Mouse (Mus musculus) lung, postnatal 25 days (tissue): ENCODE data around the gene Rnf166.

Experiments used
- DNase-seq: peaks from one replicate; pipeline ENCODE4 v3.0.0; 2022; ENCODE audit warnings: low spot score

Rnf166 gene

GRCm38 (mm10) chr8:122469407-122469806 lies 6.5 kb downstream of the Rnf166 start:
- DNase-seq, result no peak

DNA sequence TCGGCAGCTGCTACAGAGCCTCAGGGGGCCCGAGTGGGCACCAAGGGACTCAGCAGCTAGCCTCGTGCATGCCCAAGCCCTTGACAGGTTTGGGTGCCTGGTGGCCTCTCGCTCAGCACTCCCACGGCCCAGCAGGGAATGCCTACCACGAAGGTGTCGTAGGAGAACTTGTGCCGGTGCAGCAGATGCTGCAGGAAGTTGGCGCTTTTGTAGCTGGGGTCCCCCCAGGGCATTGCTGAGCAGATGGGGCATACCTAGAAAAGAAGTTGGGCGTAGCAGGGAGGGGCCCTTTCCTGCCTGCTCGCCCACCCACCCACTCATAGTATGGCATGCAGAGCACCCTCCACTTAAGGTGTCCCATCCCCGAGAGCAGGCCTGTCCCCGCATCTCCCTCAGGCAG lies 8.0 kb downstream of the Rnf166 start:
- no peak for DNase-seq

DNA sequence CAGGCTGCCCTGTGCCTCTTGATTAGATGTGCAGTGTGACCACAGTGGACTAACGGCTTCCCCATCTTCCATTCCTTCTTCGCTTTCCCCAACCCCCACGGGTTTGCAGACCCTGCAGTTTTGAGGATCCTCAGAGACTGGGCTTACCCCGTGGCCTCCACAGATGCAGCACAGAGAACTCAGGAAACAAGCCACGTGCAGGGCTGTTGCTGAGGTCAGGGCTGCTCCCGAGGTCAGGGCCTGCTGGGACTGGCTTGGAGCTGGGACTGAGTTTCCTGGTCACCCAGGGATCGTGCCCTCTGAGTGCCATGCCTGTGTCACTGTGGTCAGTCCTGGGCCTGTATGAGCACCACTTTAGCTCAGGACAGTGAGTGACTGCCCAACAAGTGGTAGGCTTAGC lies 10.9 kb downstream of the Rnf166 start:
- no peak for DNase-seq

DNA sequence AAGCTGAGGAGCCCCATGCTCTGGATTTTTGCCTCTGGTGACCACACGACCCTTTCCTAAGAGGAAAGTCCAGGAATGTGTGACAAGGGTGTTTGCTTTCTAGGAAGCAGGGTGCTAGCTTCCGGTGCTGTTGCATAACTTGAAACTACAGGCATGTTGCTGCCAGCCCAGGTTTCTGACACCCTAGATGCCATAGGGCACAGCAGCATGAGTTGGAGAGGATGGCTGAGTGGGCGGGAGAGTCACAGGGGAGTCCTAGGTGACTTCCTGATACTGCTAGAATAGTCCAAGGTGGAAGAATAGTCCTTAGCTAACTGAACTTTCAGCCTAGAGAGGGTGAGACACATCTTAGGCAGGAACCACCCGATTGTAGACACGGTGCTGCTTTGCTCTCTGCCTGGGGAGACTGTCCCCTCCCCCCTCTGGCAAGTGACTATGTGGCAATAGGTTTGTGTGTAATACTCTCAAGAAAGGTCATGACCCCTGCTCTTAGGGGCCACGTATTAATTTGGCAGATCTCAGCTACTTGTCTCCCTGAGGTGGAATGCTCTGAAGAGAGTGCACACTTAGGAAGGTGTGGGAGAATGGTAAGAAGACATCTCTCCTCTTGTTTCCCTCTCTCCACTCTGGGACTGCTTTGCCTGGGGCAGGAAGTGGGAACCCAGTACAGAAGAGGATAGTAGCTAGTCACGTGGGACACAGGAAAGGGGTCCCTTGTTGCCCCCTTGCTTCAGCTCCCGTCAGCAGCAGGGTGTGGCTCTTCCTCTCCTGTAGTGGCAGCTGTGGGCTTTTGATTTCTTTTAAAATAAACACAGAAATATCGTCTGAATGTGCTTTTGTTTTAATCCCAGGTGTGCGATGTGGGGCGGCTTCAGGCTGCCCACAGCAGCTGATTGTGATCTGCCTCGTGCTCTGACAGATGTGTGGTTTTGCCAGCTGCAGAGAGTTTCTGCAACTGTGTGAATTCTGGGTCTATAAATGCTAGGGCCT lies 11.9 kb downstream of the Rnf166 start:
- DNase-seq, result peak; percentile 57

- no peak for DNase-seq
These were observed 13.4 kb downstream of the Rnf166 start for GRCm38 (mm10) chr8:122462510-122462909.

DNA sequence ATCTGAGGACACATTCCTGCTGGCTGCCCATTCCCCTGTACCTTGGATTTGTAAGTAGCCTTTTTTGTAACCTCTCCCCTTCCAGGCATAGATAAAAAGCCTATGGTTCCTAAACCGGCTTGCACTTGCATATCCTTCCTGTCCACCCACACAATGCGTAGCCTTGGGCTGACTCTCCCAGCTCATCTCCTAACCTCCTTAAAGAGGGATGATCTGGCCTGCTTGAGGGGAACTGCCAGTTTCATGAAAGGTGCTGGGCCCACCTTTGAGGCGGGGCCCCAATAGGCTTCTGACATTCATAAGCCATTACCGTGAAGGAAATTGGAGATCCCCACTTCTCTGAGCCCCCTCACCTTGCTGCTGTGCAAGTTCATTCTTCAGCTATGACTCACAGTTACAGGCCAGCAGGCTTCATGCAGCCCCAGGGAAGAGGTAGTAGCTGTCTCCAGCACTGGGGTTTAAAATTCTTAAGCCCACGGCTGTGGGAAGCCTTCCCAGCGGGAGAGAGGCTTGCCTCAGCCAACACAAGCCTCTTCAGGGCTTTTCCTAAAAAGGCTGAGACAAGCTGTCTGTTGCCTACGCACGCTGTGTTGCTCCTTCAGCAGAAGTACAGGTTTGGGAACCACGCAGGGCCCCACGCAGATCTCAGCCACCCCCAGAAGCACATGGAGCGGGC lies 14.3 kb downstream of the Rnf166 start:
- DNase-seq, result no peak

DNA sequence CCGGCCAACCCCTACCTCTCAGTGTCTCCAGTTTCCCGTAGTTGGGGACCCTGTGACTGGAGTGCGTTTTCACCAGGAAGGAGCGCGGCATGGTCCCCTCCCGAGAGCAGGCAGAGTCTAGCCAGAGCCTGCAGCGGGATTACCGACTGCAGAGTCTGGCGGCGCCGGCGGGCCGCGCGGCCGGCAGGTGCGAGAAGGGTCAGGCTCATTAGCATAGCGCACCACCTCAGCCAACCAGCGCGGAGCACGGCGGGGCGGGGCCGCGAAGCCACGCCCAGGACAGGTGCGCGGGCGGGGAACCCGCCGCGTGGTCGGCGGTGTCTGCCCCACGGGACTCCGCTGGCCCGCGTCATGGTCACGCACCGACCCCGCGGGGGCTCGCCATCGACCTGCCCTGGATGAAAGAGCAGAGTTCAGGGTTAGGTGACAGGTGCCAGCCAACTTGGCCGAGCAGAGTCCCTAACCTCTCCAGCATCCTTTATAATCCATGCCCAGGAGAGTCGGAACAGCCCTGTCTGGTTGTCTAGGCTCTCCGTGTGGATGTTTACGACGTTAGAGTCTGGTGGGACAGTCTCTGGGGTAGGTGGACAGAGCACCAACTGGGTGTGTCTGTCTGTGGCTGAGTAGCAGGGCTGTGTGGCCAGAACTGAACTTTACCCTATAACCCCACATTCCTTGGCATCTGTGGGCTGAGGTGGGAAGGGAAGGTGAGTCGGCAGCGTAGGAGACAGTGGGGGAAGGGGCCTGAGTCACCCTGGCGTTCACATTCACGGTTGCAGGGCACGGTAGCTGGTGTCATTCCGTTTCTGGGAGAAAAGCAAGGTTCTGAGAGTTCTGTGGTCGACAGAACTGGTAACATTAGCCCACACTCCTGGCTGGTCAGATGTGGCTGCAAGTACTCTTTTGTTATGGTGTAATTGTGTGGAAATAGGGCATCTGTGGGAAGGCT lies 15.1 kb downstream of the Rnf166 start, which contains the start of gene Snai3:
Snai3 (minus strand) TSS at position 210 of the 949 bp plus-strand sequence.
- peak; percentile 71 for DNase-seq

DNA sequence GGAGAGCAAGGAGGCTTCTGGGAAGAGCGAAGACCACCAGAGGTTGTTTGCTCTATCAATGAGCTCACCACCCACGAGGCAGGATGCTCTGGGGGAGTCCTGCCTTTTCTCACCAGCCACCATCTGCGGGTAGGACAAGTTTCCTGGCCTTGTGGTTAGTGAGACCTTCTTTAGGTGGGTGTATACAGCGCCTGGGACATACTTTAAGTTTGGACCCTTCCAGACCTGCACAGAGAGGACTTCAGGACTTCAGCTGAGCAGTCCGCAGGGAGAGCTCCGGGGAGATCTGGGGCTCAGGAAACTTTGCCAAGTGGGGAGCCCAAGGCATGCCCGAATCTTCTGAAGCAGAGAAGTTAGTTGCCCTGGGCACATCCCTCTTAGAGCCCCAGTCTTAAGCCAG lies 15.9 kb downstream of the Rnf166 start:
- DNase-seq, result no peak

DNA sequence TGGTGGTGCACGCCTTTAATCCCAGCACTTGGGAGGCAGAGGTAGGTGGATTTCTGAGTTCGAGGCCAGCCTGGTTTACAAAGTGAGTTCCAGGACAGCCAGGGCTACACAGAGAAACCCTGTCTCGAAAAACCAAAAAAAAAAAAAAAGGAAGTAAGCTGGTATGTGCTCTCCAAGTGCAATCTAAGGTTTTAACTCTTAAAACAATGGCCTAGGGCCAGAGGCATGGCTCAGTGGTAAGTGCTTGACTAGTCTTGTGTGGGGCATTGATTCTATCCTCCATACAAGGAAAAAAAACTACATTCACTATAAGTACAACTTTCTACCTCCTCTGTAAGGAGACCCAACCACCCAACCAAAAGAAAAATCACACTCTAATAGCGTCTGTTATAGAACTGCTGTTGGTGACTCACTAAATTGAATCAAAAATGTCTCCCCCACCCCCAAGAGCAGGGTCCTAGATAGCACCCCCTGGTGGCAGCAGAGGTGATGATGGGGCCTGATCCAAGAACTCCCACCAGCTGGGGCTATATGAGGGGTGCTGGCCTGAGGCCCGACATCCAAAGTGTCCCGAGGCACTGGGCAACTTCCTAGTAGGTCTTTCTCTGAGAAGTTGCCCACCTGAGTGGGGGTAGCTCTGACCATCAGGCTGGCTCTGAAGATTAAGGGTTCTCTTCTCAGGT lies 16.5 kb downstream of the Rnf166 start:
- DNase-seq, result no peak

DNA sequence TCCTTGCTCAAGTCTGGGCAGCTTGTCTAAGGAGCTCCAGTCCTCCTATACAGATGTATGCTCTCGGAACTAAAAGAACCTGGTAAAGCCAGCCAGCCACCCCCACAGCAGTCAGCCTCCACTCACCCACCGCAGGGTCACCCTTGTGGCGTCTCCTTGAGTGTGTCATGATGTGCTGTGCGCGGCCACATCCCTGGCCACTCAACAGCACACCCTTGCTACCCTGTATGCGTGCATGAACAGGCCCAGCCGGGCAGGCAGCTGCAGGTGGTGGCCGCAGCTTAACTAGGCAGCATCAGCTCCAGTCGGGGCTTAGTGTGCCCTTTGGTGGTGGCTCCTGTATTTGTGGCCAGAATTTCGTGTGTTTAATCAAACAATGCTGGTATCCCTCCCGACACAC lies 18.7 kb downstream of the Rnf166 start:
- no peak for DNase-seq

- no peak for DNase-seq
These were observed 21.5 kb downstream of the Rnf166 start for GRCm38 (mm10) chr8:122454409-122454808.

GRCm38 (mm10) chr8:122452154-122452553 lies 23.7 kb downstream of the Rnf166 start:
- DNase-seq, result no peak

- DNase-seq, result no peak
These were observed 24.6 kb downstream of the Rnf166 start for GRCm38 (mm10) chr8:122451161-122451703.

DNA sequence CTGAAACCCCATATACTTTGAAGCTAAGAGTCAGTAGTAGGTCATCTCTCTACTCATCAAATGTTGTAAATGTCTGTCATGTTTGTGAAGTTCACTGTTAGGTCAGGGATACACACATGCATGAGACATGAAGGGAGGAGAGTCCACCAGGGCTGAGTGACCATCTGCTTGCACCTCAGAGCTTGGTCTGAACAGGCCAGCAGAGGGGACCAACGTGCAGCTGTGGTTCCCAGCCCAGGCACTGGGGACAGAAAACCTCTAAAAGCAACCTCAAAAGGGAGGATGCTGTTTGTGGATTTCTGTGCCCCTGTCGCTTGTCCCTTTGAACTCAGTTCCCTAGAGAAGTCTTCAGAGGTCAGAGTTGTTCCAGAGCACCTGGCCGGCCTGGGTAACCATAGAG lies 30.7 kb downstream of the Rnf166 start:
- no peak for DNase-seq

DNA sequence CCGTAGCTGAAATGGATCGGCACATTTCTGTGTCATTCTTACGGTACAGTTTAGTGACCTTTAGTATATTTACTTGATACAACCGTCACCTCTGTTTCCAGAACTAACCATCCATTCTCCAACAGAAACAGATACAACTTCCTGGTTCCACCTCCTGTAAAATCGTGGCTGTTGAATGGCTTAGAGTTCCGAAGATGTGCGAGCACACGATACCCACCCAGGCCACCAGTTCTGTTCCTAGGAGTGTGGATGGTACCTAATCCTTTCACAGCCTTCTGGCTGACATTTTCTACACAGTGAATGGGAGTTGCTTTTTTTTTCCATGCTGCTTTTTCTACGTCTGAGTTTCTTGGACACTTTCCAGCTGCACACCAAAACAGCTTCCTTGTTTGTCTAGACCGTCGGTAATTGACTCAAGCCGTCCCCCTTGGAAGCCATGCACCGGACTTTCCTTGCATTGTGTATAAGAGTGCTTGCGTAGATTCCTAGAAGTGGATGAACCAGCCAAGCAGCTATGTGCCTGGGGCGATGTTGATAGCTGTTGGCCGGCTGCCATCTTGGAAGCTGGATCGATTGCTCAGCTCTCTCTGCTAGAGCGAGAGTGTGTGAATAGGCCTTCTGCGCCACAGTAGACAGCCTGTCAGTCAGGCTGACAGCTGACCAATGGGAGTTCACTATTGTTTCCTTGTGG lies 31.7 kb downstream of the Rnf166 start:
- peak; percentile 94 for DNase-seq

- peak; percentile 100 for DNase-seq
These were observed 32.4 kb downstream of the Rnf166 start, which contains the start of gene Mvd for GRCm38 (mm10) chr8:122443262-122444006. TSS of gene Mvd (minus strand) at chr8:122443422.

DNA sequence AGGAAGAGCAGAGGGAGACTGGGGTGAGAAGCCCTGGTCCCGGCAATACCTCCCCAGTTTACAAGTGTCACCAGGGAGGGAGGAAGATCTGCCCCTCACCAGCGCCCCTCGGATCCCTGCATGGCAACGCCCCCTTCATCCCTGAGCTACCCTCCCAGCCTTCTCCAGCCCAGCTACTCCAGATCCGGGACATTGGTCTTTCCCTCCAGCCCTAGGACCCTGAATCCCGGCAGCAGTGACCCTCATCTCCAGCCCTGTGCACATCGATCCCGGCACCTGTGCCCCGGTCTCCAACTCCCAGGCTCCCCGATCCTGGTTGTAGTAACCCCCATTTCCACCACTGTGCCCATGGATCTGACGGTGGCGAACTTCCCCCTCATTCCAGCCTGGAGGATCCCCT lies 33.1 kb downstream of the Rnf166 start:
- DNase-seq, result no peak

DNA sequence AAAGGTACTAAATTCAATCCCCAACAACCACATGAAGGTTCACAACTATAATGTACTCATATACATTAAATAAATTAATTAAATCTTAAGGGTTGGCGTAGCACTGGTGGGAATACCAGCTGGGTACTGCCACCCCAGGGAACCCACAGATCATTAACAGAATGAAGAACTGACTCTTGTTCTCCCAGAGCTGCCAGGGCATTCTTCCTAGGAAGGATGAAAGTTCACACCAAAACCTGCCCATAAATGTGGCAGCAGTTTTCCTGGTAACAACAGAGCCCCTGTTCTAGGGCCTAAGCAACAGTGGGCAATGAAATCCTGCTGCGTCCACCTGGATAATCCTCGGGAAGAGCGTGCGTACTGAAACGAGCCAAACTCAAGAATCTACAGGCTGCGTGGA lies 33.5 kb downstream of the Rnf166 start:
- DNase-seq, result no peak

DNA sequence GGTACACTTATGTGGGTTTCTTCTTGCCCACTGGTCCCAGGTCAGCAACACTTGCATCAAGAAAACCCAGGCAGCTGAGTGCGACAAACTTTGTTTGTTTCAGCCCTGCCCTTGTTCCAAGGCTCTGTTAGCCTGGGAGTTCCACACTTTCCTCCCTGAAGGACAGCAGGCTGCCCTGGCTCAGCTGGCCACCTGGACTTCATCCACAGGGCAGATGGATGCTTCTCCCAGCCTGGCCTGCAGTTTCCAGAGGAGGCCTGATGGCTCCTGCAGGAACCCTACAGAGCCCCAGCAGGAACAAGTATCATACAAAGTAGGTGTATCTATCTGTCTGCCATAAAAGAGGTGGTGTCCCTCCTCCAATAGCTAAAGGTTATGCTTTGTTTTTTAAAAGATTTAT lies 34.5 kb downstream of the Rnf166 start:
- no peak for DNase-seq

GRCm38 (mm10) chr8:122439336-122439735 lies 36.5 kb downstream of the Rnf166 start:
- DNase-seq, result no peak
